Mouse (Mus musculus) inflammation-experienced regulatory T-cells, adult 6 months (primary cell): ENCODE measurements around the gene Eme1. TPM values are rescaled to one million over a fixed set of nuclear protein-coding genes. Genes with fewer than 3 reads are reported as not detected.

Source experiments
- ATAC-seq: one replicate; pipeline ENCODE4 v1.8.0; 2017
- polyA plus RNA-seq, 3 experiments: library from polyadenylated mRNA; unstranded; fragments of 100-300 nt; shearing (Covaris generic); gene quantifications; one replicate each; pipeline ENCODE4 v1.2.1; 2017

Eme1 gene
- polyA plus RNA-seq, 3 experiments from 2014 or later: 1.2 to 9.8 (median 1.8) TPM

DNA sequence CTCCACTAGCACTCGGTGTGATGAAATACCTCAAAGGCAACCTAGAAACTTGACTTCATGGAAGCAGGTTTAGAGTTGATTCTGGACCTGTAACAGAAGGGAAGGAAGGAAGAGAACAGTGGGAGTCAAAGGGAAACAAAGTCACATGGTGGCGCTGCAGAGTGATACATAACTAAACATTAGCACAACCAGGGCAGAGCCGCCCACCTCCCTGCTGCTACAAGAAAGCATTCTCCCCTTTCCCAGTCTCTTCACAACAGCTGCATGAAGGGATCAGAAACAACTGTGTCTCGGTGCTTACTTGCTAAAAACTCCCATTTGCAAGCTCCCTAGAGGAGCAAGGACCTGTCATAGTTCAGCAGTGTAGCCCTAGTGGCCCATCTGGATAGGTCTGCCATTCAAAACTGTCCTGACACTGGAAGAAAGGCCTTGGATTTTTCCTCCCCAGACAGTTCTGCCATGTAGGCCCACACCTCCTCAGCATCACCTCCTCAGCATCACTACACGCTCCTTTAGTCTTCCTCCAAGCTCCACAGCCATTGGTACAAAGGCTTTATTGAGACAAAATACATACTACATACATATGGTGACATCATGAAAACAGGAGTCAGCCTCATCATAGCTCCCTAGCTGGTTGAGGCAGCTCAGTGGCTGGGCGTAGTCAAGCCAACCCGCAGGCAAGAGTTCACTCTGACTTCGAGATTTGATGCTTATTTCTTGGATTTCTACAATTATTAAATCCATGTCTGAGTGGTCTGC is 9.1 kb downstream of the Eme1 start:
- no peak for ATAC-seq

DNA sequence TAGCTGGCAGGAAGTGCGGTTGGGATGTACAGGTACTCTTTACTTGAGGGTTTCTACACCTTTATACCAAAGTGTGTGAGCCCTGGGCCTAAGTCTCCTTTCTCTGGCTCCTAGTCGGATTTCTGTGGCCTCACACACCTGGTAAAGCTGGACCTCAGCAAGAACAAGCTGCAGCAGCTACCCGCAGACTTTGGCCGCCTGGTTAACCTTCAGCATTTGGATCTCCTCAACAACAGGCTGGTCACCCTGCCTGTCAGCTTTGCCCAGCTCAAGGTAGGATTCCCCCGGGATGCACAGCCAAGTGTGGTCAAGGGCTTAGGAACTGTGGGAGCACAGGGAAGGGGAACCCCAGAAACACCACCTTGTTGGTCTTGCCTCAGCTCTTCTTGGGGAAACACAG is 19.3 kb downstream of the Eme1 start:
- no peak for ATAC-seq

DNA sequence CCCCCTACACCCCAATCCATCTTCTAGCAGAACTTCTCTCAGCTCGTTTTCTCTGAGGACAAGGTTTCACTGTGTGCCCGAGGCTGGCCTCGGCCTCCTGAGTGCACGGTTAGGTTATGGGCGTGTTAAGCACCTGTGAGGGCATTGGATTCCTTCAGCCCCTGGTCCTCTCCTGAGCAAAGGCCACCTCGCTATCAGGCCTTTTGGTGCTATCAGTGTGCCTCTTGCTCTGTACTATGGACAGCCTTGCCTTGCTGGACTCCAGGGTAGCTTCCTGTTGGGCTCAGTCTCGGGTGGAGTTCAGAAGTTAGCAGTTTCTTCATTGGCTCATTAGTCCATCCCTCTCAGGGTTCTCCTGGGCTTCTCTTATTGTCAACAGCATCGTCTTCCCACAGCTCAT is 20.8 kb downstream of the Eme1 start:
- no peak for ATAC-seq

GRCm38 (mm10) chr11:94631969-94632368 is 21.8 kb downstream of the Eme1 start:
- no peak for ATAC-seq

- ATAC-seq: no peak
These were observed 23.4 kb downstream of the Eme1 start for GRCm38 (mm10) chr11:94630199-94631011.

DNA sequence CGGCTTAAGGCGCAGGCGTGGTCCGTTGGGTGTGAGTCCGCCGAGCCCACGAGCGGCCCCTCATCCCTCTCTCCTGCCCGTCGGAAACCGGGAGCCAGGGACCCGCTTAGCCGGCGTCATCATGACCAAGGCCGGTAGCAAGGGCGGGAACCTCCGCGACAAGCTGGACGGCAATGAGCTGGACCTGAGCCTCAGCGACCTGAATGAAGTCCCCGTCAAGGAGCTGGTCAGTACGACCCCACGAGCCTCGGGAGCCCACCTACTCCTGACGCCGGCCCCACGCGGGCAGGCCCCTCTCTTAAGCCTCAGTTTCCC is 23.9 kb downstream of the Eme1 start:
- no peak for ATAC-seq

GRCm38 (mm10) chr11:94629199-94629883 is 24.4 kb downstream of the Eme1 start, which contains the start of gene Lrrc59:
Gene Lrrc59 (plus strand): TSS chr11:94629767.
- peak; percentile 97 for ATAC-seq

DNA sequence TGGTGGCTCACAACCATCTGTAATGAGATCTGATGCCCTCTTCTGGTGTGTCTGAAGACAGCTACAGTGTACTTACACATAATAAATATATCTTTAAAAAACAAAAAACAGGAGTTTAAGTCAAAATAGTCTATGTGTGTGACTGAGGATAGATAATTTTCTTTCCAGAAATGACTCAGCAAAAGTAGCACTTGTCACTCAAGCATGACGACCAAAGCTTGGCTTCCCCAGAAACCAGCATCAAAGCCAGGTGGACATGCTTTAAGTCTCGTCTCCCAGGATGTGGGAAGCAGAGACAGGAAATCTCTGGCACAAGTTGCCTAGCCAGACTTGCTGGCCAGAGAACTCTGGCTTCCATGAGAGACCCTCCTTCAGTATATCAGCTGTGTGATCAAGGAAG is 31.6 kb downstream of the Eme1 start:
- no peak for ATAC-seq

DNA sequence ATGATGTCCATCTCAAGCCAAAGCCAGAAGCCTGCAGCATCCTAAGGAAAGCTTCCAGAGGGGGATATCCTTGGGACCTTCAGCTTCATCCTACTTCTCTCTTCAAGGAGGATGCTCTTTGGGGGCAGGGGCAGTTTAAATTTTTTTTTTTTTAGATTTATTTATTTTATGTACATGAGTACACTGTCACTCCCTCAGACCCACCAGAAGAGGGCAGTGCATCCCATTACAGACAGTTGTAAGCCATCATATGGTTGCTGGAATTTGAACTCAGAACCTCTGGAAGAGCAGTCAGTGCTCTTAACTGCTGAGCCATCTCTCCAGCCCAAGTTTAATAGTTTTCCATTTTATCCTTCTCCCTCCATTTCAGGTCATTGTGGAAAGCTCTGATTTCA is 32.3 kb downstream of the Eme1 start:
- no peak for ATAC-seq

DNA sequence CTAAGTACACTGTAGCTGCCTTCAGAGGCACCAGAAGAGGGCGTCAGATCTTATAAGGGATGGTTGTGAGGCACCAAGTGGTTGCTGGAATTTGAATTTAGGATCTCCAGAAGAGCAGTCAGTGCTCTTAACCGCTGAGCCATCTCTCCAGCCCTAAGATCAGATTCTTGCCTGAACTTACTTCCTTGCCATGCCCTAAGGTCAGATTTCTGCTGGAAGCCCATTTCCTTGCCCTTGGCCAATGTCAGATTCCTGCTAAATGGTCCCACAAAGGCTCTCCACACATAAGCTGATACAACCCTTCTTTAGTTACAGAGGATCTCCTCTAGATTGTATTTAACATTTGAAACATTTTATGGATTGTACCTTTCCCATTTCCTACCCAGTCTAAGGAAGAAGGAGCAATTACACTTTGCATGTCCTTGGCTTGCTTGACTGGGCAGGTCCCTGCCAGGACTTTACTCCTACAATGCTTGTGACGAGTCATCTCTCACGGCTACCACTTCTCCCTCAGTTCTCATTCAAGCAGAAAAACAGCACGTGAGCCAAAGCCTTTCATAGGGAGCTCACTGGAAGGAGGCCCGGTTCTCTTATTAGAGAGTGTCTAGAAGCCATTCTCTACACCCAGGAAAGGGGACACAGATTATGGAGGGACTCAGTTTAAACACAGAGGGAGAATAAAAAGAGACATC is 32.9 kb downstream of the Eme1 start:
- ATAC-seq: no peak

DNA sequence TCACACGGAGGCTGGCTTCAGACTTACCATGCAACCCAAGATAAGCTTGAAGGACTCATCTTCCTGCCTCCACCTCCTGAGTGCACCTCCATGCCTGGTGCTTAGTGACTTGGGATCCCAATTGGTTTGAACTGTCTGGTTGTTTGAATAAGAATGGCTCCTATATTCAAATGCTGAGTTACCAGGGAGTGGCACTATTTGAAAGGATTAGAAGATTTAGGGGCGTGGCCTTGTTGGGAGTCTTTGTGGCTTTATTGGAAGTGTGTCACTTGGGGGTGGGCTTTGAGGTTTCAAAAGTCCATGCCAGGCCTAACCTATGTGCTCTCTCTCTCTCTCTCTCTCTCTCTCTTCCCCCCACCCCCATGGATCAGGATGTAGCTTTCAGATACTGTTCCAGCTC is 36.1 kb downstream of the Eme1 start:
- no peak for ATAC-seq

DNA sequence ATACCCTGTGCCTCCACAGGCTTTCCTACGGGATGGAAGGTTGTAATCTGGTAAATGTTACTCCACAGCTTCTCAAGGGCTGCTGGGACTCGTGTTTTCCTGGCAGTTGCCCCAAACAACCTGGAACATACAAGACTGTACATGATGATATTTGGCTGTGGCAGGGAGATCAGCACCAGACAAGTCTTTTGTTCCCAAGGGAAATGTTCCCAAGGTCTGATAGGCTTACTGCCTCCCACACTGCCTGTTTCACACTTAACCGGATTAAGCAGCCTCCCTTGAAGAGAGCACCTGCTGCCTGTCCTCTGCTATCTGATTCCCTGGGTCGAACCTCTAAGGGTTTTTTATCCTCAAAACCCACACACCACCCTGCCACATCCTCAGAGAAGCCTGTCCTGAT is 38.3 kb downstream of the Eme1 start:
- no peak for ATAC-seq

GRCm38 (mm10) chr11:94614603-94615002 is 39.2 kb downstream of the Eme1 start:
- ATAC-seq: no peak

- ATAC-seq: no peak
These were observed 42.7 kb downstream of the Eme1 start for GRCm38 (mm10) chr11:94610744-94611740.

- no peak for ATAC-seq
These were observed 51.3 kb downstream of the Eme1 start for GRCm38 (mm10) chr11:94602356-94602955.

- peak; percentile 85 for ATAC-seq
These were observed 52.2 kb downstream of the Eme1 start, which contains the start of gene Acsf2 for GRCm38 (mm10) chr11:94601321-94602281. Gene Acsf2 (minus strand): TSS chr11:94601871.

- no peak for ATAC-seq
These were observed 53.3 kb downstream of the Eme1 start for GRCm38 (mm10) chr11:94600447-94600846.

- ATAC-seq: no peak
These were observed 55.2 kb downstream of the Eme1 start for GRCm38 (mm10) chr11:94598437-94599120.

- no peak for ATAC-seq
These were observed 56.4 kb downstream of the Eme1 start for GRCm38 (mm10) chr11:94597319-94597718.
